Mouse (Mus musculus): ENCODE measurements at regions not wholly inside any gene's neighbourhood (a gene's known extent, or its start where the extent isn't known, plus 50 kb on each side); places are given as distances from the start of the nearest gene placed in this dataset.

- peak overlapping the region; percentile 92 for H3K4me2 ChIP-seq (ENCODE audit: low read depth, low read length)
- H3K27me3 ChIP-seq (ENCODE audit: control insufficient read depth, insufficient read depth, low read depth, low read length) = peaks cover 68% of the 10 kb centered on the region
- H3K4me1 ChIP-seq (ENCODE audit: control insufficient read depth, low read depth, low read length) = peaks cover 7% of the 10 kb centered on the region
- no peaks in the 10 kb centered on the region for H3K36me3 ChIP-seq (ENCODE audit: control insufficient read depth, insufficient read depth)
- no peaks in the 10 kb centered on the region for H3K9me3 ChIP-seq (replicated peaks; ENCODE audit: control insufficient read depth, low read length)
- no peak overlapping the region for H3K9ac ChIP-seq (ENCODE audit: low read depth, low read length)
- no peak for ATAC-seq (ENCODE audit: low read depth)
- WGBS (ENCODE audit: insufficient replicate concordance) = under 1% methylated on average over 20 of the region's 20 CpGs
- peak overlapping the region; percentile 65 for H3K4me3 ChIP-seq (ENCODE audit: low read depth, low read length)
- H3K27ac ChIP-seq (ENCODE audit: low read length) = no peak overlapping the region
Measured at GRCm38 (mm10) chr6:31217060-31217541, 181.4 kb upstream of the Mkln1 start.

GRCm38 (mm10) chr6:31217641-31218138, 180.8 kb upstream of the Mkln1 start:
- WGBS (ENCODE audit: insufficient replicate concordance) = under 1% methylated on average over 25 of the region's 25 CpGs
- H3K4me1 ChIP-seq (ENCODE audit: control insufficient read depth, low read depth, low read length) = peaks cover 7% of the 10 kb centered on the region
- no peaks in the 10 kb centered on the region for H3K36me3 ChIP-seq (ENCODE audit: control insufficient read depth, insufficient read depth)
- H3K4me3 ChIP-seq (ENCODE audit: low read depth, low read length) = peak overlapping the region; percentile 65
- peaks cover 69% of the 10 kb centered on the region for H3K27me3 ChIP-seq (ENCODE audit: control insufficient read depth, insufficient read depth, low read depth, low read length)
- H3K4me2 ChIP-seq (ENCODE audit: low read depth, low read length) = peak overlapping the region; percentile 92
- no peak overlapping the region for H3K27ac ChIP-seq (ENCODE audit: low read length)
- no peaks in the 10 kb centered on the region for H3K9me3 ChIP-seq (replicated peaks; ENCODE audit: control insufficient read depth, low read length)
- no peak overlapping the region for H3K9ac ChIP-seq (ENCODE audit: low read depth, low read length)
- ATAC-seq (ENCODE audit: low read depth) = no peak

DNA sequence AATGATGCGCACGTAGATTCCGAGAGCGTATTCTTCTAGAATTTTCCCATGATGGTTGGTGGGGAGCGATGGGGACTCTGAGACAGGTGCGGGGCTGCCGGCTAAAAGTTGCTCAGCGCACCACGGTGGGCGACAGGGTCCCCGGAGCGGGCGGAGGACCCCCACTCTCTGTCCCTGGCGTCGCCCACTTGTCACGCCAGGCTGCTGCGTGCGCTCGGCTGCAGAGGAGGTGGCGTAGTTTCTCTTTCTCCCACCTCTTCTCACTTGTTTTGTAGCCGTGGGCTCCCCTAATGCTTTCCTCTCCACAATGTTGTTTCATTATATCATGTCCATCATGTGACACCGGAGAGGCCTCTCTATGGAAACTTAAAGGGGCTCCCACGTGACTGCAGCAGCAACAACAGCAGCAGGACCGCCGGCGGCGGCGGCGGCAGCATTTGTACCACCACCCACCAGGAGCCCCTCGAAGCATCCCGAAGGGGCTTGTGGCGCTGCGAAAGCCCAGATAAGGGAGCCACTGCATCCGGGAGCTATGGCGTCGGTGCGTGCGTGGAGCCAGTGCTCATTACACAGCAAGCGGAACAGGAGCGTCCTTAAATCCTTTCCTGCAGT, 180.3 kb upstream of the Mkln1 start:
- WGBS (ENCODE audit: insufficient replicate concordance) = under 1% methylated on average over 40 of the region's 40 CpGs
- H3K36me3 ChIP-seq (ENCODE audit: control insufficient read depth, insufficient read depth) = no peaks in the 10 kb centered on the region
- H3K9me3 ChIP-seq (replicated peaks; ENCODE audit: control insufficient read depth, low read length) = no peaks in the 10 kb centered on the region
- peak overlapping the region; percentile 92 for H3K4me2 ChIP-seq (ENCODE audit: low read depth, low read length)
- H3K4me3 ChIP-seq (ENCODE audit: low read depth, low read length) = peak overlapping the region; percentile 65
- 0 out of 2 replicates have a peak overlapping the region, but pooled peaks have one; percentile 12 for H3K9ac ChIP-seq (ENCODE audit: low read depth, low read length)
- peaks cover 7% of the 10 kb centered on the region for H3K4me1 ChIP-seq (ENCODE audit: control insufficient read depth, low read depth, low read length)
- no peak overlapping the region for H3K27ac ChIP-seq (ENCODE audit: low read length)
- peaks cover 69% of the 10 kb centered on the region for H3K27me3 ChIP-seq (ENCODE audit: control insufficient read depth, insufficient read depth, low read depth, low read length)
- ATAC-seq (ENCODE audit: low read depth) = no peak

DNA sequence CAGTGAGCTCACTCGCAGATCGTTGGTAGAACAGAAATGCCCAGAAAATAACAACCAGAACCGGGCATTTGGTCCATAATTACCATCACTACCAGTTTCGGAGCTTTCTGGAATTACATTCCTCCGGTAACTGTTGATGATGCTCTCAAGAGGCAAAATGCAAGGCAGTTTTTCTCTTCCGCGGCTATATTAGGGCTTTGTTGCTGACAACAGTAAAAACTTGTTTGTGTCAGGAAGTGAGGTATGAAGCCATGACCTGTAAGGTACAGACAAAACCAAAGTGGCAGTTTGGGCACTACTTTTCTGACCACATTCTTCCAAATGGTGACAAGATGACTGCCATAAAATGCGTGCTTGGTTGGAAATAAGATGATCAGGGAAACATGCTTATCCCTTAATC, 179.7 kb upstream of the Mkln1 start:
- peaks cover 7% of the 10 kb centered on the region for H3K4me1 ChIP-seq (ENCODE audit: control insufficient read depth, low read depth, low read length)
- peak overlapping the region; percentile 92; the same call in 1 of the 2 replicates for H3K4me2 ChIP-seq (ENCODE audit: low read depth, low read length)
- no peaks in the 10 kb centered on the region for H3K36me3 ChIP-seq (ENCODE audit: control insufficient read depth, insufficient read depth)
- H3K4me3 ChIP-seq (ENCODE audit: low read depth, low read length) = no peak overlapping the region; the same call in 1 of the 2 replicates
- no peak overlapping the region for H3K9ac ChIP-seq (ENCODE audit: low read depth, low read length)
- peaks cover 69% of the 10 kb centered on the region for H3K27me3 ChIP-seq (ENCODE audit: control insufficient read depth, insufficient read depth, low read depth, low read length)
- H3K9me3 ChIP-seq (replicated peaks; ENCODE audit: control insufficient read depth, low read length) = no peaks in the 10 kb centered on the region
- no peak for ATAC-seq (ENCODE audit: low read depth)
- WGBS (ENCODE audit: insufficient replicate concordance) = 34% methylated on average over 8 of the region's 8 CpGs
- H3K27ac ChIP-seq (ENCODE audit: low read length) = no peak overlapping the region

DNA sequence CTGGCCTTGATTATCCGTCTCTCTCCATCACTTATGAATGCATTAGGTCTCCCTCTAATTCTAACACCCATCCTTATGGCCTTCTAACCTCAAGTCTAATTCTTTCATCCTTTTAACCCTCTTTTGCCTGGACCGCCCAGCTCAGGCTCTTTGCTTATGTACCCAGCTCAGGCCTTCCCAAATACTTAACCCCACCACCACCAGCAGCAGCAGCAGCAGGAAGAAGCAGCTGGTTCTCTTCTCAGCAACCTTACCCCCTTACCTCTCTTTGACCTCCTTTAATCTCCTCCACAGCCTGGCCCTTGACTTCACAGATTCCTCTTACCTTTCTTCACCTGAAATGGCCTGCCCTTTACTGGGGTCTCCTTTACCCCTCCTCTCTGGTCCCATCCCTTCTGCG, 178.8 kb upstream of the Mkln1 start:
- ATAC-seq (ENCODE audit: low read depth) = no peak
- Histone ChIP-seq H3K4me2 (ENCODE audit: low read depth, low read length) (peak overlapping the region; percentile 52), H3K4me1 (ENCODE audit: control insufficient read depth, low read depth, low read length) (peaks cover 7% of the 10 kb centered on the region), H3K36me3 (ENCODE audit: control insufficient read depth, insufficient read depth) (no peaks in the 10 kb centered on the region), H3K9me3 (replicated peaks; ENCODE audit: control insufficient read depth, low read length) (no peaks in the 10 kb centered on the region), H3K9ac (ENCODE audit: low read depth, low read length) (no peak overlapping the region), H3K27ac (ENCODE audit: low read length) (no peak overlapping the region), H3K4me3 (ENCODE audit: low read depth, low read length) (peak overlapping the region; percentile 43), H3K27me3 (ENCODE audit: control insufficient read depth, insufficient read depth, low read depth, low read length) (peaks cover 69% of the 10 kb centered on the region)
- 44% methylated on average over 3 of the region's 3 CpGs for WGBS (ENCODE audit: insufficient replicate concordance)

DNA sequence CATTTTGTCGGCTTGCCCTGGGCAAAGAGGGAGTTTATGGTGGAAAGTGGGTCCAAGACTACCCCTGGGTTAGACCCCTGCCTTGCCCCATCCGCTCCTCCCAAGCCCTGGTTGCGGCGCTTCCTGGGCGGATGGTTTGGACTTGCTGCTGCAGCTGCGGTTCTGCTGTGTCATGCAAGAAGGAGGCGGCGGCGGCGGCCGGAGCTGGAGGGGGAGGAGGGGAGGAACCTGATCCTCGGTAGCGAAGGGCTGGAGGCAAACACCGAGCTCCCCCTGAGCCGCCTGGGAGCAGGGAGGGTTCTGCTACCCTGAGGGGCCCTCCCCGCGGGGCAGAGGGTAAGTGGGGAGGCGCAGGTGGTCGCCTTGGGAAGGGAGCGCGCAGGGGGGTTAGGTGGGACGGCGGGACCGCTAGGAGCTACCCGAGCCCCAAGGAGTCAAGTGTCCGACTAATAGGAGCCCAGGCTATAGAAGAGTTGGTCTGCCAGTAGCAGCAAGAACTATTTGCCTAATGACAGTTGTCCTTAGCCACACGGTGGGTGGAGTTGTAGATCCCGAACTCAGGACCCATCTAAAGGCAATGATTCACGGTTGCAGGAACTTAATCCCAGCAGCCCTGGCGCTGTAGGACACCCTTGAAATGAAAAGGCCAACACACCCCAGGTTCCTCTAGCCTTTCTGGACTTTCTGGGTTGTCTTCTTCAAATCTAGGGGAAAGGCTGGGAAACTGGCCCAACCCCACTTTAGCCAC, 178.2 kb upstream of the Mkln1 start:
- no peaks in the 10 kb centered on the region for H3K9me3 ChIP-seq (replicated peaks; ENCODE audit: control insufficient read depth, low read length)
- H3K9ac ChIP-seq (ENCODE audit: low read depth, low read length) = no peak overlapping the region
- H3K36me3 ChIP-seq (ENCODE audit: control insufficient read depth, insufficient read depth) = no peaks in the 10 kb centered on the region
- peak overlapping the region; percentile 52 for H3K4me2 ChIP-seq (ENCODE audit: low read depth, low read length)
- WGBS (ENCODE audit: insufficient replicate concordance) = 1% methylated on average over 30 of the region's 30 CpGs
- H3K27me3 ChIP-seq (ENCODE audit: control insufficient read depth, insufficient read depth, low read depth, low read length) = peaks cover 68% of the 10 kb centered on the region
- ATAC-seq (ENCODE audit: low read depth) = no peak
- H3K4me1 ChIP-seq (ENCODE audit: control insufficient read depth, low read depth, low read length) = peaks cover 7% of the 10 kb centered on the region
- H3K27ac ChIP-seq (ENCODE audit: low read length) = no peak overlapping the region
- H3K4me3 ChIP-seq (ENCODE audit: low read depth, low read length) = peak overlapping the region; percentile 43

GRCm38 (mm10) chr6:31221490-31221889, 177.0 kb upstream of the Mkln1 start:
- WGBS (ENCODE audit: insufficient replicate concordance) = 21% methylated on average over 10 of the region's 10 CpGs
- H3K36me3 ChIP-seq (ENCODE audit: control insufficient read depth, insufficient read depth) = no peaks in the 10 kb centered on the region
- H3K27ac ChIP-seq (ENCODE audit: low read length) = no peak overlapping the region
- peaks cover 57% of the 10 kb centered on the region for H3K27me3 ChIP-seq (ENCODE audit: control insufficient read depth, insufficient read depth, low read depth, low read length)
- no peak overlapping the region for H3K4me2 ChIP-seq (ENCODE audit: low read depth, low read length)
- ATAC-seq (ENCODE audit: low read depth) = no peak
- peaks cover 7% of the 10 kb centered on the region for H3K4me1 ChIP-seq (ENCODE audit: control insufficient read depth, low read depth, low read length)
- H3K9me3 ChIP-seq (replicated peaks; ENCODE audit: control insufficient read depth, low read length) = no peaks in the 10 kb centered on the region
- no peak overlapping the region for H3K4me3 ChIP-seq (ENCODE audit: low read depth, low read length)
- H3K9ac ChIP-seq (ENCODE audit: low read depth, low read length) = no peak overlapping the region

GRCm38 (mm10) chr6:31222024-31222579, 176.4 kb upstream of the Mkln1 start:
- ATAC-seq (ENCODE audit: low read depth) = no peak
- Histone ChIP-seq H3K27me3 (ENCODE audit: control insufficient read depth, insufficient read depth, low read depth, low read length) (peaks cover 51% of the 10 kb centered on the region), H3K4me2 (ENCODE audit: low read depth, low read length) (no peak overlapping the region)

DNA sequence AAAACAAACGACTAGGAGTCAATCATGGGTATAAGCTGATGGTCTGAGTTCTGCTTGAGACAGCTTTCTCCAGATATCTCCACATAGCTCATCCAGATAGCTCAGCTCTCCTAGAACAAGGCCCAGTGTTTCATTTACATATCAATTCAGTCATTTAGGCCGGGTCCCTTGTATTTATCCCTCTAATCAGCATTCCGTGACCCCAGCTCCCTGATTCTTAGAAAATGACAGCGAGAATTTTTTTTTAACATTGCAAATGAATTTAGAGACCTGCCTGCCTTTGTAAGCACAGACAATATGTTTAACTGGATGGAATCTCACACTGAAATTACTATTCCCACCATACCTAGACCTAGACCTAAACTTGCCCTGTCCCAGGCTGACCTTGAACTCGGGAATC, 171.1 kb upstream of the Mkln1 start:
- no peaks in the 10 kb centered on the region for H3K9me3 ChIP-seq (replicated peaks; ENCODE audit: control insufficient read depth, low read length)
- WGBS (ENCODE audit: insufficient replicate concordance) = 41% methylated on average over 5 of the region's 5 CpGs
- H3K4me3 ChIP-seq (ENCODE audit: low read depth, low read length) = no peak overlapping the region
- no peaks in the 10 kb centered on the region for H3K4me1 ChIP-seq (ENCODE audit: control insufficient read depth, low read depth, low read length)
- no peak overlapping the region for H3K27ac ChIP-seq (ENCODE audit: low read length)
- H3K4me2 ChIP-seq (ENCODE audit: low read depth, low read length) = no peak overlapping the region
- H3K36me3 ChIP-seq (ENCODE audit: control insufficient read depth, insufficient read depth) = no peaks in the 10 kb centered on the region
- no peak overlapping the region for H3K9ac ChIP-seq (ENCODE audit: low read depth, low read length)
- no peak for ATAC-seq (ENCODE audit: low read depth)
- H3K27me3 ChIP-seq (ENCODE audit: control insufficient read depth, insufficient read depth, low read depth, low read length) = no peaks in the 10 kb centered on the region; the same call in 1 of the 2 replicates

More at GRCm38 (mm10) chr6:31222024-31222579, 176.4 kb upstream of the Mkln1 start:
- 62% methylated on average over 6 of the region's 6 CpGs for WGBS (ENCODE audit: insufficient replicate concordance)
- no peaks in the 10 kb centered on the region for H3K9me3 ChIP-seq (replicated peaks; ENCODE audit: control insufficient read depth, low read length)
- peaks cover 5% of the 10 kb centered on the region for H3K4me1 ChIP-seq (ENCODE audit: control insufficient read depth, low read depth, low read length)
- H3K27ac ChIP-seq (ENCODE audit: low read length) = no peak overlapping the region
- no peak overlapping the region for H3K9ac ChIP-seq (ENCODE audit: low read depth, low read length)
- no peak overlapping the region for H3K4me3 ChIP-seq (ENCODE audit: low read depth, low read length)
- H3K36me3 ChIP-seq (ENCODE audit: control insufficient read depth, insufficient read depth) = no peaks in the 10 kb centered on the region

All from liver, embryonic 16.5 days (tissue).